Mouse (Mus musculus) myocyte (in vitro differentiated cells): ENCODE results near the gene Lemd1.

Source experiments
- CEBPB ChIP-seq: IDR thresholded peaks from 2 replicates; pipeline ENCODE4 v1.6.1; 2011; ENCODE audit warnings: mild to moderate bottlenecking, moderate library complexity; ENCODE audit not compliant: poor library complexity, insufficient read depth, severe bottlenecking
- E2F4 ChIP-seq: IDR thresholded peaks from one replicate; pipeline ENCODE4 v1.6.1; 2011; ENCODE audit warnings: mild to moderate bottlenecking, control low read depth, moderate library complexity; ENCODE audit not compliant: insufficient read depth
- MAX ChIP-seq: IDR thresholded peaks from one replicate; pipeline ENCODE4 v1.6.1; 2011; ENCODE audit warnings: low read depth, mild to moderate bottlenecking, control low read depth
- MYOD1 ChIP-seq, 3 experiments: IDR thresholded peaks; one replicate each; pipeline ENCODE4 v1.6.1; 2011; ENCODE audit warnings: control low read depth in 2 of 3, low read depth in 2 of 3, mild to moderate bottlenecking in 2 of 3, moderate library complexity in 1 of 3; ENCODE audit not compliant: insufficient read length in 2 of 3, control insufficient read depth in 1 of 3
- POLR2A ChIP-seq: IDR thresholded peaks from one replicate; pipeline ENCODE4 v1.6.1; 2011; ENCODE audit warnings: low read depth, mild to moderate bottlenecking, control low read depth, moderate library complexity; ENCODE audit not compliant: insufficient read length
- POLR2AphosphoS2 ChIP-seq: IDR thresholded peaks from one replicate; pipeline ENCODE4 v1.6.1; 2011; ENCODE audit warnings: low read depth, control low read depth; ENCODE audit not compliant: insufficient read length
- REST ChIP-seq: IDR thresholded peaks from one replicate; pipeline ENCODE4 v1.6.1; 2011; ENCODE audit warnings: mild to moderate bottlenecking, control low read depth, moderate library complexity; ENCODE audit not compliant: insufficient read depth, insufficient read length
- SRF ChIP-seq: IDR thresholded peaks from one replicate; pipeline ENCODE4 v1.6.1; 2011; ENCODE audit warnings: low read depth; ENCODE audit not compliant: control insufficient read depth, insufficient read length
- TCF12 ChIP-seq: IDR thresholded peaks from one replicate; pipeline ENCODE4 v1.6.1; 2011; ENCODE audit warnings: mild to moderate bottlenecking, control low read depth; ENCODE audit not compliant: poor library complexity, insufficient read depth, severe bottlenecking
- TCF3 ChIP-seq: IDR thresholded peaks from one replicate; pipeline ENCODE4 v1.6.1; 2011; ENCODE audit warnings: low read depth, control low read depth; ENCODE audit not compliant: insufficient read length
- USF1 ChIP-seq: IDR thresholded peaks from one replicate; pipeline ENCODE4 v1.6.1; 2011; ENCODE audit warnings: low read depth, mild to moderate bottlenecking, control low read depth, moderate library complexity

GRCm38 (mm10) chr1:132168115-132168767 is 23.0 kb upstream of the Lemd1 start:
- no peak for TF ChIP-seq TCF12
- no peak for TF ChIP-seq E2F4
- TF ChIP-seq SRF, result no peak
- no peak for TF ChIP-seq POLR2AphosphoS2
- no peak for TF ChIP-seq POLR2A
- TF ChIP-seq MAX, result no peak
- no peak for TF ChIP-seq MYOD1 (IDR thresholded peaks at IDR 0.05; ENCODE audit: control insufficient read depth in 1 of 3, insufficient read length in 2 of 3, low read depth in 2 of 3)
- no peak for TF ChIP-seq REST
- no peak for TF ChIP-seq USF1
- no peak for TF ChIP-seq CEBPB
- no peak for TF ChIP-seq TCF3
